Mouse (Mus musculus): ENCODE measurements around the gene Tbcel. TPM values are rescaled to one million over a fixed set of nuclear protein-coding genes. Genes with fewer than 3 reads are reported as not detected.

The Tbcel gene
- polyA plus RNA-seq, 1 experiment: 19.9 TPM

DNA sequence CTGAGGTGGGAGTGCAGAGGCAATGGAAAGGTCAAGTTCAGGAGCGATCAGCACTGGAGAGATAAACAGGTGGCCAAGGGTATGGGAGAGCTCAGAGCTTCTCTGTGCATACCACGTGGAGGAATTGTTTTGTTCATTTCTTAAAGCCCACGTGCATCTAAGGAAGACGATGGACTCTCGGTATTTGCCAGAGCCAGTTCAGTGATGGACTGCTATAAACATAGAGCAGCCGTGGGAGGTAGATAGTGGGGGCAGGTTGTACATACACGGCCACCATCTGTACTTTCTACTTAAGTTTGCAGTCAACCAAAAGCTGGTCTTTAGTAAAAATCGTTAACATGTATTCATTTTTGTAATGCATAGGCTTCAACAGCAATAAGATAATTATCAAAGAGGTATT lies 65.5 kb downstream of the Tbcel start:
- no peak for DNase-seq (ENCODE audit: low spot score)

GRCm38 (mm10) chr9:42441234-42441633 lies 66.4 kb downstream of the Tbcel start:
- no peak for DNase-seq (ENCODE audit: low spot score)

- DNase-seq (ENCODE audit: low spot score): no peak
These were observed 68.2 kb downstream of the Tbcel start for GRCm38 (mm10) chr9:42439446-42439845.

DNA sequence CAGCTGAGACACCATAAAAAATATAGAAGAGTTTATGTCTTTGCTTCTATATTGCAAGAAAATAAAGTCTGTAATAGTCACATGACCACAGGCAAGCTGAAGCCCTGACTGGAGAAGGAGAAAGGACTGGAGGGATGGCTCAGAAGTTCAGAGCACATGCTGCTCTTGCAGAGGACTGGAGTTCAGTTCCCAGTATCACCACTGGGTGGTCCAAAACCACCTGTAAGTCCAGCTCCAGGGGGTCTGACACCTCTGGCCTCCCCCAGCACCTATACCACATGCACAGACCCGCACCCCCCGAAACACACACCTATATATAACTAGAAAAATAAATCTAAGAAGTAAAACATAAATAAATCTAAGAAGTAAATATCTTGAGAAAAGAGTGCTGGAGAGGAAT lies 75.5 kb downstream of the Tbcel start:
- no peak for DNase-seq (ENCODE audit: low spot score)

- DNase-seq (ENCODE audit: low spot score): no peak
These were observed 76.0 kb downstream of the Tbcel start for GRCm38 (mm10) chr9:42431606-42432005.

DNA sequence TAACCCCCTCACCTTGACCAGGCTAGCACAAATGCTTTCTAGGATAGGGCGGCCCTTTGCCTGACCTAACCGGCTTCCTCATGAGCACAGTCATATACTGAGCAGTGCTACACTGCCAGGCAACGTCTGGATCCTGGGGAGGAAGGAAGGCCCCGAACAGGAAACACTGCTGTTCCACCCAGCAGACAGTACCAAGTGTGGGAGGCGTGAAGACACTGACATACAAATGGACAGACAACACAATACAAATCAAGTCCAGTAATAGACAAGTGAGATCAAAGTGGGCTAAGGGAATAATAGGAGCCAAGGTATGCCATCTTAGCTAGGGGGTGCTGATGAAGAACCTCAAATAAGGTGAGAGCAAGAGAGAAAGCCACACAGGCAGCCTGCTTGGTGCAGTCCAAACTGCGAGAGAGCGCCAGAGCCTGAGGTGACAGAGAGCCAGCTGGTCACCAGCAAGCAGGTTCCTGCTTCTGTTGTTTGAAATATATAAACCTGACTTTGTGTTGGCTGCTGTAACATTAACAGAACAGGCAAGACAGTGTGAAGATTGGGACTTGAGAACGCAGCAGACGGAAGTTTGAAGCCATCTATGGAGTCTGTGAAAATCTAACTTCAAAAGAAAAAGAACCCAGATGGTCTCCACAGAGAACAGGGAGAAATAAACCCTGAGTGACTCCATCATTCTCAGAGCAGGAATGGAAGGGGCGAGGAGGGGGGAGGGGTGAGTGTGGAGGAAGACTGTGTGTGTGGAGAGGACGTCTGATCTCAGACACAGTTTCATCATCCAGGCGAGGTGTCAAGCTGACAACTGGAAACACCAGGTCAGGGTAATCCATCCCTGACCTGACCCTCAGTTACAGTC lies 79.3 kb downstream of the Tbcel start:
- no peak for DNase-seq (ENCODE audit: low spot score)

- DNase-seq (ENCODE audit: low spot score): no peak
These were observed 80.8 kb downstream of the Tbcel start for GRCm38 (mm10) chr9:42426661-42427358.

- no peak for DNase-seq (ENCODE audit: low spot score)
These were observed 84.0 kb downstream of the Tbcel start for GRCm38 (mm10) chr9:42423649-42424048.

- DNase-seq (ENCODE audit: low spot score): no peak
These were observed 87.9 kb downstream of the Tbcel start for GRCm38 (mm10) chr9:42419687-42420086.

DNA sequence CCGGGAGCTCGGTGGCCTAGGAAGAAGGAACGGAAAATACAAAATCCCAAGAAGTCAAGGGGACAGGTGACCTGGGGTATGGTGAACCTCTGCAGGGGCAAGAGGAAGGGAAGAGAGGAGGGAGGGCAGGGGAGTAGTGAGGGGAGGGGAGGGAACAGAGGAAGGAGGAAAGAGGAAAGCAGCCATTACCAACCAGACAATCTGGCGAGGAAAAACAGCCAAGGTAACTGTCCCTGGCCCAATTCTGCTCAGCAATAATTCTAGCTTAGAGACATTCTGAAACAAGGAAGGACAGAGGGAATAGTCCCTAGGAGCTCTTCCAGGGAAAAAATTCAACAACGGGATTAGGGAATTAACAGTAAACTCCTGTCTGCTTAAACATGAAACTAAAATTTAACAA lies 88.8 kb downstream of the Tbcel start:
- no peak for DNase-seq (ENCODE audit: low spot score)

DNA sequence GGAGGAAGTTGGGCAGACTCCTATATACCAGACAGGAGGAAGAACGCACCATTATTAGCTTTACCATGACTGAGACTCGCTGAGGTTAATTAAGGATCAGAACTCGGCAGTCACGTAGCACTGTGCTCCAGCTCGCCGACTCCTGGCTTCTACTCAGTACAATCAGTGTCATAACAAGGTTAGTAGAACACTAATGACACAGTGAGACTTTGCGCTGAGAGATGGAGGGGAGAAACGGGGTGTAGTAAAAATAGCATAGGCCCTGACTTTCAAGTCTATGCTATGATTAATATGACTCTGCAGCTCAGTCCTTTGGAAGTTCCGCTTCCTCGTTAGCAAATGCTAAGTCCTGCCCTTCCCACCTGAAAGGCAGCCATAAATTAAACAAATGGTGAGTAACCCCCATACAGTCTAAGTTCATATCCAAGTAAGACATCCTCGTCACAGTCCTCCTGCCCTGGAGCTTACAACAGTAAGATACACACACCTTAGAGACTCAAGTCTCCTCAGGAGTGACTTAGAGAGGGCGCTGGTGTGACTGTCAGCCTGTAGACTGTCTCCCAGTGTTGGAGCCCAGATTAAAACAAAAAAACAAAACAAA lies 90.2 kb downstream of the Tbcel start:
- no peak for DNase-seq (ENCODE audit: low spot score)

- DNase-seq (ENCODE audit: low spot score): no peak
These were observed 92.4 kb downstream of the Tbcel start for GRCm38 (mm10) chr9:42415184-42415583.

DNA sequence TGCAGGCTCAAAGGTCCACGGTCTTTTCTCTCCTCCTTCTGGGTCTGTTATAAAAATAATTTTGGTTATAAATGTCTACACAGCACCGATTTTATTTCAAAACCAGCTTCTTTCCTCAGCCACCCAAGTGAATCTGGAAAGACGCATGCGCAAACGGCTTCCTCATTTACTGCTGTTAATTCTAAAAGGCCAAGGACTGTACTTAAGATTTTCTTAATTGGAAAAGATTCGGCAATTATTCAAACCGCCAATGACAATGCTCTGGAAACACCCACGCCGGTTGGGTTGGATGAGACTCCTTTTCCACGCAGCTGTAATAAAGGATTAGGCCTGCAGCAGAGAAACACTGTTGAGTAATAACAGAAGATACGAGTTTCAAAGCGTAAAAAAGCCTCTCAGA lies 94.3 kb downstream of the Tbcel start:
- no peak for DNase-seq (ENCODE audit: low spot score)

DNA sequence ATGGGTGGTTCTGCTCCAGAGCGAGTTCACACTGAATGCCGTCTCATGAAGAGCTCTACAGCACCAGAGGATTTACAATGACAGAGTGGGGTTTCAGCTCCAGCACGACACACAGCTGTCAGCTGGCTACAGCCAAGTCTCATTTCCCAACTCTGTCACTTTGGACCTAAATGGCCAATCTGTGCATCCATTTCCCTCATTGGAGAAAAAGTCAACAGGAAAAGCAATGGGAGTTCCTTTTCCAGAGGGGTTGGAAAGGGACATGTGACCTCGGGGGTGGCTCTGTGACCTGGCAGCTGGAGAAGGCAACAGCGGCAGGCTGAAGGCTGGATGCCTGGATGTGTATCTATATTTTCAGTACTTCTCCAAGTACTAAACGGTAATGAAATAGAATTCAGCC lies 96.3 kb downstream of the Tbcel start:
- DNase-seq (ENCODE audit: low spot score): no peak

DNA sequence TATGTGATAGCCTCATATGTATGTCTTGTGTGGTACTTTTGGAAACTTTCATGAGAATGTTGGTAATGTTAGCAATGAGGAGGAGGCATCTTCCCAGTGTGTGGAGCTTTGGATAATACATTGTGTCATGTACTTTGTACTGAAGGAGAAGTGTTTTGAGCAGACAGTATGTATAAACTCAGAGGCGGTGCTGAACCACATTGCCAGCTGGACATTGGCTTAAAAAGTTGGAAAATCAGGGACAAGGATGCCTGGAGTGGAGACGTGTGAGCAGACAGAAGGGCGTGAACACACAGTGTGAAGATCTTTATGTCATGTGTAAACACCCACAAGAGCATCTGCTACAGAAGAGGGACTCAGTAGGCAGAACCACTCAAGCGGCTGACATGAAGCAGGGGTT lies 101.9 kb downstream of the Tbcel start:
- DNase-seq (ENCODE audit: low spot score): no peak

- no peak for DNase-seq (ENCODE audit: low spot score)
These were observed 106.1 kb downstream of the Tbcel start for GRCm38 (mm10) chr9:42401486-42401885.

- no peak for DNase-seq (ENCODE audit: low spot score)
These were observed 107.8 kb downstream of the Tbcel start, which contains the start of gene Tecta for GRCm38 (mm10) chr9:42399829-42400228. Tecta (minus strand) TSS chr9:42399929.

GRCm38 (mm10) chr9:42396141-42396540 lies 111.5 kb downstream of the Tbcel start:
- no peak for DNase-seq (ENCODE audit: low spot score)

DNA sequence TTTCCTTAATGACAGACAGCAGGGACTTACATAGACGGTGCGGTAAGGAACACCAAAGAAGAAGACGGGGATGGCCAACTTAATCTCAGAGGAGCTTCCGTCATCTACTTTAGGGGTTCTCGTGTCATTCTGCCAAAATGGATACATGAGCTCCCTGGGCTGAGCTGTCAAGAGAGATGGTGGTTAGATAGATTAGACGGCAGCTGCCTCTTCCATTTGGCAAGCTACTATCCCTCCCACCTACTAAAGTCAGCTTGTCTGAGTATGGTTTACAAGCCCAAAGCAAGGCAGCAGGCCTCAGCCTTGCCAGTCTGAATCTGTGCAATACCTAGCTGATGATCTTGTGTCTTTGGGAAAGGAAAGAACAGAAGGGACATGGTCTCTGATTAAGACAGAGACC lies 112.7 kb downstream of the Tbcel start:
- DNase-seq (ENCODE audit: low spot score): no peak

- no peak for DNase-seq (ENCODE audit: low spot score)
These were observed 113.3 kb downstream of the Tbcel start for GRCm38 (mm10) chr9:42394321-42394720.

DNA sequence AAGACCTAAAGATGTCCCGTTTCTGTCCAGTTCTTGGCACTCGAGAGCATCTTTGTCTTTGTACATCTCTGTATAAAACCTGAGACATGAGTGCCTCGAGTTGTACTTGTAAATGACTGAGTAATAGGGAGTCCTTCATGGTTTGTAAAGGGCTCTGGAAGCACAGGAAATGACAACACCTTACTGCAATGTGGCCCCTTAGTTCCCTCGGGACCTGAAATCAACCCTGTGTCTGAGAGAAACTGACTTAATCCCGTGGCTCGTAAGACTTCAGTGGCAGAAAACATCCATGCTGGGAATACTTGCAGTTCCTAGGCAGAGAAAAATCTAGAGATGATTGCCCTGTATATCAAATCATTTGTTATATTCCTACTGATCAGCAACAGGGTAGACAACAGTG lies 114.7 kb downstream of the Tbcel start:
- DNase-seq (ENCODE audit: low spot score): no peak

DNA sequence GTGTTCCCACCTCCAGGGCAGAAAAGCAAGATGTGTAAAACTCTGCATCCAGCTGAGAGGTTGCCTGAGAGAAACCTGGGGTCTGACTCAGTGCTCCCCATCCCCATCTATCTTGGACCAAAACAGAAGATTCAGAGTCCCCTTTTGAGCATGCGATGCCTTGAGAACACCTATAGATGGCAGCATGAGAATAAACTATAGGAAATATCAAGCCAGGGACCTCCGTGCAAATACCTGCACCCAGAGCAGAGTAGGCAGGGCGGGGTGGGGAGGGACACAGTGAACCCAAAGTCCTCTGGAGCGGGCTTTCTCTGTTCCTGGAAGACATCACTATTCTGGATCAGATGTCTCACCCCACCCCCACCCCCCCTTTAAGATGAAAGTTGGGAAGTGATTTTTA lies 119.1 kb downstream of the Tbcel start:
- DNase-seq (ENCODE audit: low spot score): no peak

DNA sequence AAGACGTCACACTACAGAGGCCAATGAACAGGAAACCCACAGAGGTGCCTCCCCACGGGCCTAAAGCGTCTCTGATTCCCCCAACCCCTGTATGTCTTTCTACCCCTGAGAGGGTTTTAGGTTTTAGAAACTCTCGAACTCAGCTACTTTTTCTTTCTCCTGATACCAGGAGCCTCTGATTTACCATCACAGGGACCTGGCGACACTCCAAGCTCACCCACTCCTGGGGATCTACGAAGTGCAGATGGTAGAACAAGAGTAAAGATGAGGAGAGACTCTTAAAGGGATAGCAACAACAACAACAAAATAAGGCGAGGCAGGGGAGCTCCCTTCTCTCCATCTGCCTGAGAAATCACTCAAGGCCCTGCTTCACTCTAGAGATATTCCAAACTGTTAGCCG lies 120.6 kb downstream of the Tbcel start:
- no peak for DNase-seq (ENCODE audit: low spot score)
